Mouse (Mus musculus) neural tube, embryonic 14.5 days (tissue): ENCODE results near the gene Dap. TPM values are rescaled to one million over a fixed set of nuclear protein-coding genes. Genes with fewer than 3 reads are reported as not detected.

Experiments
- ATAC-seq: fragments of 200-750 bp; cut with Nextera tagmentation; 2 replicates; pipeline ENCODE4 v1.8.0; 2017; ENCODE audit warnings: low read depth, mild to moderate bottlenecking, moderate TSS enrichment, moderate library complexity
- H3K27ac ChIP-seq: fragments of 300-500 bp; sonication (generic); 2 replicates; pipeline ENCODE4 v1.5.1; 2014; ENCODE audit warnings: low read depth, mild to moderate bottlenecking, control low read depth, low read length, moderate library complexity, mixed read lengths
- H3K27me3 ChIP-seq: fragments of 300-500 bp; sonication (generic); 2 replicates; pipeline ENCODE4 v1.6.1; 2014; ENCODE audit warnings: low read length; ENCODE audit not compliant: control insufficient read depth, insufficient read depth
- H3K36me3 ChIP-seq: fragments of 300-500 bp; sonication (generic); 2 replicates; pipeline ENCODE4 v1.6.1; 2014; ENCODE audit warnings: low read length, mixed read lengths; ENCODE audit not compliant: control insufficient read depth, insufficient read depth
- H3K4me1 ChIP-seq: fragments of 300-500 bp; sonication (generic); 2 replicates; pipeline ENCODE4 v1.6.1; 2014; ENCODE audit warnings: low read length; ENCODE audit not compliant: control insufficient read depth, insufficient read depth
- H3K4me2 ChIP-seq: fragments of 300-500 bp; sonication (generic); 2 replicates; pipeline ENCODE4 v1.6.1; 2014; ENCODE audit warnings: mild to moderate bottlenecking, low read depth, low read length, control low read depth
- H3K4me3 ChIP-seq: fragments of 300-500 bp; sonication (generic); 2 replicates; pipeline ENCODE4 v1.5.1; 2014; ENCODE audit warnings: low read depth, low read length, control low read depth, mixed read lengths
- H3K9ac ChIP-seq: fragments of 300-500 bp; sonication (generic); replicated peaks from 2 replicates; pipeline ENCODE4 v1.6.1; 2014; ENCODE audit warnings: low read depth, mild to moderate bottlenecking, control low read depth, low read length, mixed read lengths
- H3K9me3 ChIP-seq: fragments of 300-500 bp; sonication (generic); 2 replicates; pipeline ENCODE4 v1.6.1; 2016; ENCODE audit warnings: low read length; ENCODE audit not compliant: control insufficient read depth
- WGBS: fragments of 180-500 bp; shearing (Covaris S2); extraction: QIAGEN DNeasy Blood & Tissue Kit; methylation state at CpG from one replicate; pipeline ENCODE4 v1.1.7; 2014; 5-methylcytosine and 5-hydroxymethylcytosine counted together
- polyA plus RNA-seq: library from polyadenylated mRNA; unstranded; fragments of >200 nt; fragmentation: Nextera tagmentation; extraction: Ambion mirVana; gene quantifications from 2 replicates; pipeline ENCODE4 v1.2.1, GENCODE M21; 2014

Dap gene
- polyA plus RNA-seq, 1 experiment from 2014 or later: 23.0 TPM

GRCm38 (mm10) chr15:31233006-31233405, 8.9 kb downstream of the Dap start:
- Histone ChIP-seq H3K27me3 (no peaks in the 10 kb centered on the region), H3K4me2 (no peak overlapping the region), H3K9ac (no peak overlapping the region), H3K36me3 (no peaks in the 10 kb centered on the region), H3K27ac (no peak overlapping the region), H3K4me1 (no peaks in the 10 kb centered on the region), H3K9me3 (no peaks in the 10 kb centered on the region), H3K4me3 (no peak overlapping the region)
- no peak for ATAC-seq
- WGBS: 100% methylated on average over 1 of the region's 1 CpGs

GRCm38 (mm10) chr15:31235794-31236548, 11.9 kb downstream of the Dap start:
- Histone ChIP-seq H3K9ac (no peak overlapping the region), H3K4me2 (no peak overlapping the region), H3K4me3 (no peak overlapping the region), H3K4me1 (no peaks in the 10 kb centered on the region), H3K36me3 (no peaks in the 10 kb centered on the region), H3K27me3 (no peaks in the 10 kb centered on the region), H3K27ac (no peak overlapping the region), H3K9me3 (no peaks in the 10 kb centered on the region)
- ATAC-seq: no peak
- 90% methylated on average over 9 of the region's 9 CpGs for WGBS

GRCm38 (mm10) chr15:31236549-31236907, 12.4 kb downstream of the Dap start:
- H3K27ac ChIP-seq: no peak overlapping the region
- H3K4me1 ChIP-seq: no peaks in the 10 kb centered on the region
- no peaks in the 10 kb centered on the region for H3K36me3 ChIP-seq
- H3K9me3 ChIP-seq: no peaks in the 10 kb centered on the region
- H3K27me3 ChIP-seq: no peaks in the 10 kb centered on the region
- H3K4me2 ChIP-seq: no peak overlapping the region
- 92% methylated on average over 9 of the region's 9 CpGs for WGBS
- no peak overlapping the region for H3K4me3 ChIP-seq
- no peak overlapping the region for H3K9ac ChIP-seq
- no peak for ATAC-seq

- ATAC-seq: no peak
- 84% methylated on average over 11 of the region's 11 CpGs for WGBS
Measured at GRCm38 (mm10) chr15:31237368-31237767, 13.3 kb downstream of the Dap start.

GRCm38 (mm10) chr15:31237898-31238297, 13.8 kb downstream of the Dap start:
- no peak for ATAC-seq
- Histone ChIP-seq H3K9me3 (no peaks in the 10 kb centered on the region), H3K9ac (no peak overlapping the region), H3K36me3 (no peaks in the 10 kb centered on the region), H3K4me3 (no peak overlapping the region), H3K27ac (no peak overlapping the region), H3K27me3 (no peaks in the 10 kb centered on the region), H3K4me1 (no peaks in the 10 kb centered on the region), H3K4me2 (no peak overlapping the region)
- WGBS: 76% methylated on average over 5 of the region's 5 CpGs

More at GRCm38 (mm10) chr15:31237368-31237767, 13.3 kb downstream of the Dap start:
- Histone ChIP-seq H3K9me3 (no peaks in the 10 kb centered on the region), H3K4me3 (no peak overlapping the region), H3K27ac (no peak overlapping the region), H3K36me3 (no peaks in the 10 kb centered on the region), H3K4me2 (no peak overlapping the region), H3K9ac (no peak overlapping the region), H3K4me1 (no peaks in the 10 kb centered on the region), H3K27me3 (no peaks in the 10 kb centered on the region)

GRCm38 (mm10) chr15:31238611-31239010, 14.5 kb downstream of the Dap start:
- Histone ChIP-seq H3K36me3 (no peaks in the 10 kb centered on the region), H3K27me3 (no peaks in the 10 kb centered on the region), H3K4me3 (no peak overlapping the region), H3K4me2 (no peak overlapping the region), H3K9me3 (no peaks in the 10 kb centered on the region), H3K4me1 (no peaks in the 10 kb centered on the region), H3K9ac (no peak overlapping the region), H3K27ac (no peak overlapping the region)
- WGBS: 82% methylated on average over 11 of the region's 11 CpGs
- no peak for ATAC-seq

GRCm38 (mm10) chr15:31239713-31240112, 15.6 kb downstream of the Dap start:
- no peak overlapping the region for H3K4me3 ChIP-seq
- no peaks in the 10 kb centered on the region for H3K36me3 ChIP-seq
- H3K9ac ChIP-seq: no peak overlapping the region
- H3K27me3 ChIP-seq: no peaks in the 10 kb centered on the region
- WGBS: 88% methylated on average over 13 of the region's 13 CpGs
- no peak overlapping the region for H3K27ac ChIP-seq
- no peaks in the 10 kb centered on the region for H3K4me1 ChIP-seq
- H3K4me2 ChIP-seq: no peak overlapping the region
- no peak for ATAC-seq
- no peaks in the 10 kb centered on the region for H3K9me3 ChIP-seq

- 0 out of 2 replicates have a peak, but pooled peaks have one; percentile 44 for ATAC-seq
Measured at GRCm38 (mm10) chr15:31240181-31240580, 16.1 kb downstream of the Dap start.

GRCm38 (mm10) chr15:31243260-31243659, 19.1 kb downstream of the Dap start:
- H3K27me3 ChIP-seq: no peaks in the 10 kb centered on the region
- ATAC-seq: no peak
- H3K4me2 ChIP-seq: no peak overlapping the region
- H3K4me3 ChIP-seq: no peak overlapping the region
- no peaks in the 10 kb centered on the region for H3K36me3 ChIP-seq
- no peak overlapping the region for H3K9ac ChIP-seq
- WGBS: 76% methylated on average over 10 of the region's 10 CpGs
- H3K4me1 ChIP-seq: no peaks in the 10 kb centered on the region
- no peaks in the 10 kb centered on the region for H3K9me3 ChIP-seq
- H3K27ac ChIP-seq: no peak overlapping the region

More at GRCm38 (mm10) chr15:31240181-31240580, 16.1 kb downstream of the Dap start:
- Histone ChIP-seq H3K4me2 (no peak overlapping the region), H3K4me3 (no peak overlapping the region), H3K9ac (no peak overlapping the region), H3K4me1 (no peaks in the 10 kb centered on the region), H3K36me3 (no peaks in the 10 kb centered on the region), H3K27ac (no peak overlapping the region), H3K9me3 (no peaks in the 10 kb centered on the region), H3K27me3 (no peaks in the 10 kb centered on the region)
- WGBS: 91% methylated on average over 4 of the region's 4 CpGs
